In genomic region chr5:31892631-31893030, GRCm38 (mm10) we compare ENCODE assay signal across 15 mouse cellular contexts.
"Had no signal": no experiment of that assay in that cellular context is flagged by ENCODE, and none has a peak within 500 bp of the region (broad histone marks: within the 10 kb centered on the region; RNA-seq: fewer than 3 reads in every experiment).

No protein-coding gene starts in this region.

- H3K27me3 ChIP-seq: megakaryocyte, embryonic 14.5 days; midbrain, embryonic 13.5 days; midbrain, embryonic 15.5 days; neural tube, embryonic 12.5 days; stomach, embryonic 15.5 days had no signal

- H3K9ac ChIP-seq: lung, embryonic 14.5 days; midbrain, embryonic 13.5 days; midbrain, embryonic 15.5 days; neural tube, embryonic 12.5 days; stomach, embryonic 15.5 days had no signal

- H3K27ac ChIP-seq: midbrain, embryonic 13.5 days; midbrain, embryonic 15.5 days; neural tube, embryonic 12.5 days; stomach, embryonic 15.5 days; stomach, postnatal 0 days had no signal

- H3K4me1 ChIP-seq: midbrain, embryonic 13.5 days; midbrain, embryonic 15.5 days; neural tube, embryonic 12.5 days had no signal

- H3K9me3 ChIP-seq: megakaryocyte, embryonic 14.5 days; midbrain, embryonic 13.5 days; midbrain, embryonic 15.5 days; neural tube, embryonic 12.5 days; stomach, embryonic 15.5 days had no signal

- DNase-seq: lung, adult 18-20 months; lung, embryonic 14.5 days; lung, postnatal 10 days; lung, postnatal 4 days; right cerebral cortex, postnatal 14 days; thymus, adult 18-20 months; thymus, postnatal 14 days; thymus, postnatal 36 days had no signal

- H3K4me3 ChIP-seq: megakaryocyte, embryonic 14.5 days; midbrain, embryonic 13.5 days; midbrain, embryonic 15.5 days; neural tube, embryonic 12.5 days; stomach, embryonic 15.5 days had no signal

- H3K4me2 ChIP-seq: lung, embryonic 14.5 days; midbrain, embryonic 11.5 days; midbrain, embryonic 13.5 days; midbrain, embryonic 15.5 days; neural tube, embryonic 12.5 days; stomach, embryonic 15.5 days had no signal

- H3K36me3 ChIP-seq: midbrain, embryonic 13.5 days; midbrain, embryonic 15.5 days; neural tube, embryonic 12.5 days; stomach, embryonic 15.5 days had no signal

- ATAC-seq: midbrain, embryonic 13.5 days; midbrain, embryonic 15.5 days had no signal
